Mouse (Mus musculus) megakaryocyte, embryonic 14.5 days (primary cell): ENCODE data around the gene Atp8b4. TPM values are rescaled to one million over a fixed set of nuclear protein-coding genes. Genes with fewer than 3 reads are reported as not detected.
A peak's percentile ranks its signal among the peaks of the same experiment; 100 is the strongest.
"Not testable (repeated sequence)": the region's sequence is repeated elsewhere in the genome, so short reads cannot be mapped to it uniquely, and the experiment has no call there.

ENCODE experiments used
- H3K27me3 ChIP-seq: replicated peaks from 2 replicates; pipeline ENCODE3; 2012; ENCODE audit warnings: inconsistent platforms
- H3K36me3 ChIP-seq: replicated peaks from 2 replicates; pipeline ENCODE3; 2012; ENCODE audit warnings: low read length, inconsistent platforms, mixed read lengths
- H3K4me1 ChIP-seq: 2 replicates; pipeline ENCODE4 v1.6.1; 2012; ENCODE audit warnings: inconsistent platforms
- H3K4me3 ChIP-seq: replicated peaks from 2 replicates; pipeline ENCODE3; 2012; ENCODE audit warnings: moderate library complexity, mild to moderate bottlenecking, inconsistent platforms
- H3K9me3 ChIP-seq: 2 replicates; pipeline ENCODE4 v1.6.1; 2012; ENCODE audit warnings: inconsistent platforms
- FLI1 ChIP-seq: IDR thresholded peaks from 2 replicates; pipeline ENCODE4 v1.6.1; 2012; ENCODE audit warnings: low read length, inconsistent platforms, mixed read lengths
- GATA1 ChIP-seq: IDR thresholded peaks from 3 replicates; pipeline ENCODE4 v1.6.1; 2012; ENCODE audit warnings: mixed read lengths, low read length, inconsistent platforms, borderline replicate concordance
- polyA plus RNA-seq: library from polyadenylated mRNA; stranded (reverse); fragments of >175 nt; gene quantifications from 2 replicates; pipeline ENCODE4 v1.2.3, GENCODE M21; 2012; ENCODE audit warnings: low replicate concordance; ENCODE audit not compliant: insufficient read depth

Atp8b4 gene
- polyA plus RNA-seq, 1 experiment, result 0.38 TPM

GRCm38 (mm10) chr2:126483337-126483736 lies 17.1 kb downstream of the Atp8b4 start:
- TF ChIP-seq GATA1, result no peak
- TF ChIP-seq FLI1, result no peak
- no peaks in the 10 kb centered on the region for H3K27me3 ChIP-seq
- H3K36me3 ChIP-seq, result no peaks in the 10 kb centered on the region
- H3K9me3 ChIP-seq, result no peaks in the 10 kb centered on the region
- H3K4me3 ChIP-seq, result no peak overlapping the region
- peaks cover 28% of the 10 kb centered on the region for H3K4me1 ChIP-seq

- Histone ChIP-seq H3K4me3 (peak overlapping the region; percentile 10), H3K9me3 (no peaks in the 10 kb centered on the region), H3K36me3 (no peaks in the 10 kb centered on the region), H3K27me3 (no peaks in the 10 kb centered on the region), H3K4me1 (peaks cover 39% of the 10 kb centered on the region)
- TF ChIP-seq GATA1 (no peak), FLI1 (no peak)
Observed at GRCm38 (mm10) chr2:126477556-126477955, 22.9 kb downstream of the Atp8b4 start.

- Histone ChIP-seq H3K4me3 (peak overlapping the region; percentile 82), H3K9me3 (no peaks in the 10 kb centered on the region), H3K36me3 (no peaks in the 10 kb centered on the region), H3K27me3 (no peaks in the 10 kb centered on the region), H3K4me1 (peaks cover 39% of the 10 kb centered on the region)
- TF ChIP-seq GATA1, result no peak
- TF ChIP-seq FLI1, result no peak
Observed at GRCm38 (mm10) chr2:126475681-126476410, 24.6 kb downstream of the Atp8b4 start.

GRCm38 (mm10) chr2:126474019-126474418 lies 26.5 kb downstream of the Atp8b4 start:
- TF ChIP-seq FLI1 (no peak), GATA1 (no peak)
- Histone ChIP-seq H3K9me3 (no peaks in the 10 kb centered on the region), H3K27me3 (no peaks in the 10 kb centered on the region), H3K36me3 (no peaks in the 10 kb centered on the region), H3K4me3 (no peak overlapping the region), H3K4me1 (peaks cover 35% of the 10 kb centered on the region)

GRCm38 (mm10) chr2:126472836-126473235 lies 27.6 kb downstream of the Atp8b4 start:
- Histone ChIP-seq H3K27me3 (no peaks in the 10 kb centered on the region), H3K9me3 (no peaks in the 10 kb centered on the region), H3K4me3 (no peak overlapping the region), H3K36me3 (no peaks in the 10 kb centered on the region), H3K4me1 (peaks cover 39% of the 10 kb centered on the region)
- TF ChIP-seq FLI1 (no peak), GATA1 (no peak)

GRCm38 (mm10) chr2:126467790-126468189 lies 32.7 kb downstream of the Atp8b4 start:
- H3K27me3 ChIP-seq, result no peaks in the 10 kb centered on the region
- no peaks in the 10 kb centered on the region for H3K36me3 ChIP-seq
- H3K9me3 ChIP-seq, result no peaks in the 10 kb centered on the region
- peaks cover 34% of the 10 kb centered on the region for H3K4me1 ChIP-seq
- H3K4me3 ChIP-seq, result peak overlapping the region; percentile 30
- TF ChIP-seq FLI1 (no peak), GATA1 (no peak)

GRCm38 (mm10) chr2:126466391-126467134 lies 33.9 kb downstream of the Atp8b4 start:
- Histone ChIP-seq H3K27me3 (no peaks in the 10 kb centered on the region), H3K4me1 (peaks cover 34% of the 10 kb centered on the region), H3K4me3 (peak overlapping the region; percentile 79), H3K9me3 (no peaks in the 10 kb centered on the region), H3K36me3 (no peaks in the 10 kb centered on the region)
- no peak for TF ChIP-seq FLI1

GRCm38 (mm10) chr2:126458661-126459060 lies 41.8 kb downstream of the Atp8b4 start:
- Histone ChIP-seq H3K27me3 (no peaks in the 10 kb centered on the region), H3K36me3 (peaks cover 3% of the 10 kb centered on the region), H3K9me3 (no peaks in the 10 kb centered on the region), H3K4me3 (no peak overlapping the region), H3K4me1 (peaks cover 5% of the 10 kb centered on the region)
- TF ChIP-seq GATA1 (no peak), FLI1 (no peak)

GRCm38 (mm10) chr2:126457759-126458158 lies 42.7 kb downstream of the Atp8b4 start:
- H3K27me3 ChIP-seq, H3K4me3 ChIP-seq, H3K36me3 ChIP-seq, H3K9me3 ChIP-seq, H3K4me1 ChIP-seq: not testable (repeated sequence)

GRCm38 (mm10) chr2:126450937-126451302 lies 49.6 kb downstream of the Atp8b4 start:
- peaks cover 4% of the 10 kb centered on the region; the same call in 1 of the 2 replicates for H3K4me1 ChIP-seq
- no peaks in the 10 kb centered on the region for H3K36me3 ChIP-seq
- peaks cover 2% of the 10 kb centered on the region for H3K27me3 ChIP-seq
- TF ChIP-seq GATA1, result no peak
- no peak for TF ChIP-seq FLI1
- no peak overlapping the region for H3K4me3 ChIP-seq
- H3K9me3 ChIP-seq, result no peaks in the 10 kb centered on the region
